Mouse (Mus musculus) CH12.LX (cell line): ENCODE measurements around the gene Cytip. TPM values are rescaled to one million over a fixed set of nuclear protein-coding genes. Genes with fewer than 3 reads are reported as not detected.
A peak's percentile ranks its signal among the peaks of the same experiment; 100 is the strongest.

Experiments used
- DNase-seq: peaks from one replicate; pipeline ENCODE4 v3.0.0-alpha.2; 2013; ENCODE audit errors: extremely low read depth
- H3K27ac ChIP-seq: 2 replicates; pipeline ENCODE4 v1.5.1; 2012; ENCODE audit warnings: low read depth, mild to moderate bottlenecking, control low read depth, moderate library complexity; ENCODE audit not compliant: insufficient read depth
- H3K27me3 ChIP-seq: replicated peaks from 2 replicates; pipeline ENCODE3; 2012; ENCODE audit warnings: inconsistent platforms
- H3K36me3 ChIP-seq, 2 experiments: replicated peaks in 1 of 2; 2 replicates each; pipeline versions ENCODE3 to v1.6.1; 2012; ENCODE audit warnings: inconsistent platforms in 1 of 2, low read length in 1 of 2, mild to moderate bottlenecking in 1 of 2, mixed read lengths in 1 of 2, moderate library complexity in 1 of 2; ENCODE audit not compliant: control insufficient read depth in 1 of 2, insufficient read depth in 1 of 2
- H3K4me1 ChIP-seq, 2 experiments: 2 replicates each; pipeline ENCODE4 v1.6.1; 2012; ENCODE audit warnings: inconsistent platforms in 1 of 2, moderate library complexity in 1 of 2; ENCODE audit not compliant: insufficient read depth in 2 of 2, control insufficient read depth in 1 of 2
- H3K4me2 ChIP-seq: 2 replicates; pipeline ENCODE4 v1.6.1; 2012; ENCODE audit warnings: low read depth, mild to moderate bottlenecking, control low read depth; ENCODE audit not compliant: poor library complexity, insufficient read depth, severe bottlenecking
- H3K4me3 ChIP-seq, 3 experiments: fragments of 150-350 bp in 1 of 3; sonication (generic) in 1 of 3; replicated peaks in 1 of 3; 2 replicates each; pipeline versions ENCODE3 to v1.5.1; 2011 to 2012; ENCODE audit warnings: low read depth in 2 of 3, low read length in 2 of 3, mild to moderate bottlenecking in 2 of 3, moderate library complexity in 2 of 3, control low read depth in 1 of 3, improper control_type of control experiment in 1 of 3, inconsistent platforms in 1 of 3, mixed read lengths in 1 of 3; ENCODE audit not compliant: poor library complexity in 1 of 3
- H3K79me2 ChIP-seq: replicated peaks from 2 replicates; pipeline ENCODE4 v1.6.1; 2012; ENCODE audit warnings: mild to moderate bottlenecking, moderate library complexity; ENCODE audit not compliant: control insufficient read depth, poor library complexity, insufficient read depth, severe bottlenecking; ENCODE audit errors: extremely low read depth
- H3K9ac ChIP-seq: 2 replicates; pipeline ENCODE4 v1.6.1; 2012; ENCODE audit warnings: low read depth, mild to moderate bottlenecking, control low read depth, moderate library complexity; ENCODE audit not compliant: insufficient read depth
- H3K9me3 ChIP-seq: replicated peaks from 2 replicates; pipeline ENCODE3; 2012; ENCODE audit warnings: low read length, inconsistent platforms, mixed read lengths
- BHLHE40 ChIP-seq: IDR thresholded peaks from 2 replicates; pipeline ENCODE4 v1.6.1; 2011; ENCODE audit warnings: mild to moderate bottlenecking, low read depth, low read length, improper control_type of control experiment
- CHD1 ChIP-seq: IDR thresholded peaks from 2 replicates; pipeline ENCODE4 v1.6.1; 2012; ENCODE audit warnings: low read depth, low read length, improper control_type of control experiment, inconsistent platforms
- CHD2 ChIP-seq: IDR thresholded peaks from 2 replicates; pipeline ENCODE4 v1.6.1; 2011; ENCODE audit warnings: low read length, improper control_type of control experiment
- CTCF ChIP-seq, 2 experiments: IDR thresholded peaks in 1 of 2; conservative IDR thresholded peaks in 1 of 2; 2 replicates each; pipeline ENCODE4 v1.5.1; 2011 to 2012; ENCODE audit warnings: low read depth in 2 of 2, low read length in 2 of 2, improper control_type of control experiment in 1 of 2, inconsistent platforms in 1 of 2, mild to moderate bottlenecking in 1 of 2, moderate library complexity in 1 of 2
- E2F4 ChIP-seq: IDR thresholded peaks from 2 replicates; pipeline ENCODE4 v1.6.1; 2011; ENCODE audit warnings: low read depth, low read length, improper control_type of control experiment; ENCODE audit not compliant: insufficient replicate concordance
- ELF1 ChIP-seq: IDR thresholded peaks from 2 replicates; pipeline ENCODE4 v1.6.1; 2014; ENCODE audit warnings: low read depth, mild to moderate bottlenecking, inconsistent platforms, low read length, improper control_type of control experiment
- EP300 ChIP-seq: IDR thresholded peaks from 2 replicates; pipeline ENCODE4 v1.6.1; 2011; ENCODE audit warnings: low read length, improper control_type of control experiment
- GABPA ChIP-seq: IDR thresholded peaks from 2 replicates; pipeline ENCODE4 v1.6.1; 2012; ENCODE audit warnings: low read depth, low read length, improper control_type of control experiment, inconsistent platforms; ENCODE audit not compliant: insufficient replicate concordance
- HCFC1 ChIP-seq: IDR thresholded peaks from 2 replicates; pipeline ENCODE4 v1.6.1; 2012; ENCODE audit warnings: low read depth, mild to moderate bottlenecking, inconsistent platforms, low read length, improper control_type of control experiment
- IRF4 ChIP-seq: IDR thresholded peaks from 2 replicates; pipeline ENCODE4 v1.6.1; 2014; ENCODE audit warnings: low read depth, mild to moderate bottlenecking, inconsistent platforms, low read length, improper control_type of control experiment
- JUN ChIP-seq: IDR thresholded peaks from 2 replicates; pipeline ENCODE4 v1.6.1; 2011; ENCODE audit warnings: low read depth, mild to moderate bottlenecking, low read length, improper control_type of control experiment, moderate library complexity; ENCODE audit not compliant: insufficient read depth
- JUND ChIP-seq: conservative IDR thresholded peaks from 2 replicates; pipeline ENCODE4 v1.6.1; 2011; ENCODE audit warnings: low read depth, low read length, improper control_type of control experiment
- KAT2A ChIP-seq: IDR thresholded peaks from 2 replicates; pipeline ENCODE4 v1.6.1; 2012; ENCODE audit warnings: low read length, improper control_type of control experiment, inconsistent platforms; ENCODE audit not compliant: insufficient replicate concordance
- MAFK ChIP-seq: IDR thresholded peaks from 2 replicates; pipeline ENCODE4 v1.6.1; 2011; ENCODE audit warnings: low read length, improper control_type of control experiment; ENCODE audit not compliant: insufficient replicate concordance
- MAX ChIP-seq: IDR thresholded peaks from 2 replicates; pipeline ENCODE4 v1.6.1; 2011; ENCODE audit warnings: low read length, improper control_type of control experiment
- MAZ ChIP-seq: IDR thresholded peaks from 2 replicates; pipeline ENCODE4 v1.6.1; 2012; ENCODE audit warnings: low read depth, mild to moderate bottlenecking, inconsistent platforms, low read length, improper control_type of control experiment, moderate library complexity
- MEF2A ChIP-seq: IDR thresholded peaks from 2 replicates; pipeline ENCODE4 v1.6.1; 2014; ENCODE audit warnings: low read depth, mild to moderate bottlenecking, inconsistent platforms, low read length, improper control_type of control experiment, borderline replicate concordance
- MYC ChIP-seq: IDR thresholded peaks from 2 replicates; pipeline ENCODE4 v1.6.1; 2011; ENCODE audit warnings: low read depth, mild to moderate bottlenecking, improper control_type of control experiment, low read length
- NELFE ChIP-seq: IDR thresholded peaks from 2 replicates; pipeline ENCODE4 v1.6.1; 2011; ENCODE audit warnings: low read depth, low read length, improper control_type of control experiment
- NRF1 ChIP-seq: IDR thresholded peaks from 2 replicates; pipeline ENCODE4 v1.6.1; 2014; ENCODE audit warnings: low read depth, mild to moderate bottlenecking, inconsistent platforms, low read length, improper control_type of control experiment, moderate library complexity
- PAX5 ChIP-seq: IDR thresholded peaks from 2 replicates; pipeline ENCODE4 v1.6.1; 2012; ENCODE audit warnings: low read length, inconsistent platforms, mixed read lengths
- POLR2A ChIP-seq: IDR thresholded peaks from 2 replicates; pipeline ENCODE4 v1.6.1; 2011; ENCODE audit warnings: low read depth, mild to moderate bottlenecking, improper control_type of control experiment, low read length
- POLR2AphosphoS2 ChIP-seq: IDR thresholded peaks from 2 replicates; pipeline ENCODE4 v1.6.1; 2011; ENCODE audit warnings: low read depth, low read length, improper control_type of control experiment
- RAD21 ChIP-seq: IDR thresholded peaks from 2 replicates; pipeline ENCODE4 v1.6.1; 2011; ENCODE audit warnings: low read depth, mild to moderate bottlenecking, low read length, improper control_type of control experiment, moderate library complexity
- RCOR1 ChIP-seq: conservative IDR thresholded peaks from 2 replicates; pipeline ENCODE4 v1.6.1; 2012; ENCODE audit warnings: low read depth, mild to moderate bottlenecking, inconsistent platforms, low read length, improper control_type of control experiment
- SMC3 ChIP-seq: IDR thresholded peaks from 2 replicates; pipeline ENCODE4 v1.6.1; 2011; ENCODE audit warnings: low read depth, low read length, improper control_type of control experiment
- TBP ChIP-seq: conservative IDR thresholded peaks from 2 replicates; pipeline ENCODE4 v1.6.1; 2011; ENCODE audit warnings: low read depth, low read length, improper control_type of control experiment
- TCF12 ChIP-seq: IDR thresholded peaks from 2 replicates; pipeline ENCODE4 v1.6.1; 2014; ENCODE audit warnings: low read depth, mild to moderate bottlenecking, inconsistent platforms, low read length, improper control_type of control experiment
- UBTF ChIP-seq: IDR thresholded peaks from 2 replicates; pipeline ENCODE4 v1.6.1; 2012; ENCODE audit warnings: low read depth, mild to moderate bottlenecking, inconsistent platforms, low read length, improper control_type of control experiment, moderate library complexity
- USF1 ChIP-seq: IDR thresholded peaks from 2 replicates; pipeline ENCODE4 v1.6.1; 2014; ENCODE audit warnings: low read depth, mild to moderate bottlenecking, inconsistent platforms, low read length, improper control_type of control experiment
- USF2 ChIP-seq: conservative IDR thresholded peaks from 2 replicates; pipeline ENCODE4 v1.6.1; 2011; ENCODE audit warnings: low read depth, low read length, improper control_type of control experiment
- ZC3H11A ChIP-seq: IDR thresholded peaks from 2 replicates; pipeline ENCODE4 v1.6.1; 2012; ENCODE audit warnings: low read depth, mild to moderate bottlenecking, inconsistent platforms, low read length, improper control_type of control experiment
- ZKSCAN1 ChIP-seq: IDR thresholded peaks from 2 replicates; pipeline ENCODE4 v1.6.1; 2012; ENCODE audit warnings: low read depth, inconsistent platforms, low read length, improper control_type of control experiment, borderline replicate concordance
- ZMIZ1 ChIP-seq: IDR thresholded peaks from 2 replicates; pipeline ENCODE4 v1.6.1; 2012; ENCODE audit warnings: low read depth, mild to moderate bottlenecking, inconsistent platforms, low read length, improper control_type of control experiment
- ZNF384 ChIP-seq: IDR thresholded peaks from 2 replicates; pipeline ENCODE4 v1.6.1; 2012; ENCODE audit warnings: low read depth, low read length, improper control_type of control experiment, inconsistent platforms
- dilution Hi-C: fragments of 300-500 bp; cut with MboI; formaldehyde crosslinking; loops from 2 replicates; pipeline ENCODE4 v1.14.3; 2020; ENCODE audit warnings: low sequenced_read_pairs; ENCODE audit not compliant: extremely low pct_unique_long_range_greater_than_20kb, extremely low pct_ligation_motif_present
- in situ Hi-C: fragments of 300-500 bp; cut with MboI; formaldehyde crosslinking; loops from 3 replicates; pipeline ENCODE4 v1.14.3; 2019; ENCODE audit warnings: low sequenced_read_pairs, low pct_ligation_motif_present, low pct_unique_long_range_greater_than_20kb, mixed read lengths
- polyA plus RNA-seq: library from polyadenylated mRNA; unstranded; fragments of >175 nt; gene quantifications from 2 replicates; pipeline ENCODE4 v1.2.1, GENCODE M21; 2012; ENCODE audit warnings: low read depth; ENCODE audit not compliant: insufficient read length
- total RNA-seq, 2 experiments: library from RNA; depleted of rRNA; stranded (reverse); fragments of 300-350 nt in 1 of 2; fragments of >200 nt in 1 of 2; gene quantifications; 2 replicates each; pipeline ENCODE4 v1.2.3; 2012 to 2014

Gene Cytip
- total and polyA plus RNA-seq, 3 experiments, result 43.1 to 61.3 (median 55.9) TPM

DNA sequence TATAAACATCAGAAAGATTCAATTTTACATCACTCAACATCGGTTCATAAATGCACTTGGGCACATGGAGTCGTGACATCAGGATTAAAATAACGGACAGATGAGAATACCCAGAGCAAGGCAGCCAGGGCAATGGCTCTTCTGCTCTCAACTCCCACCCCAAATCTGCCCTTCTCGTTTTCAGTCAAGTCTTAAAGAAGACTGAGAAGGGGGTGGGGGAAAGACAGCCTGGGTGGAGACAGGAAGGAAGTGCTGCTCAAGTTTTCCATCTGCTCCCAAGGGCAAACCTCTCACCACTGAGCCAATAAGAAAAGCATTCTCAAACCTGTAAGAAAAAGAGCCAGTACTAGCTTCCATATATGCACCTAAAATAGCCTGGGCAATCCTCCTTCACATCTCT lies 5.8 kb downstream of the Cytip start (continued):
- TF ChIP-seq JUND (peak; percentile 92), ZMIZ1 (no peak; the same call in 1 of the 2 replicates), KAT2A (no peak), RCOR1 (peak; percentile 82; the same call in 1 of the 2 replicates), CHD1 (no peak), CTCF (conservative IDR thresholded peaks at IDR 0.05 in 1 of 2, IDR thresholded peaks at IDR 0.05 in 1 of 2; ENCODE audit: low read depth in 2 of 2, low read length in 2 of 2) (no peak), PAX5 (no peak), CHD2 (peak; percentile 88; the same call in 1 of the 2 replicates), NRF1 (0 out of 2 replicates have a peak, but pooled peaks have one; percentile 27), RAD21 (no peak; the same call in 1 of the 2 replicates), NELFE (peak; percentile 70), POLR2AphosphoS2 (no peak), JUN (peak; percentile 98), SMC3 (no peak)

DNA sequence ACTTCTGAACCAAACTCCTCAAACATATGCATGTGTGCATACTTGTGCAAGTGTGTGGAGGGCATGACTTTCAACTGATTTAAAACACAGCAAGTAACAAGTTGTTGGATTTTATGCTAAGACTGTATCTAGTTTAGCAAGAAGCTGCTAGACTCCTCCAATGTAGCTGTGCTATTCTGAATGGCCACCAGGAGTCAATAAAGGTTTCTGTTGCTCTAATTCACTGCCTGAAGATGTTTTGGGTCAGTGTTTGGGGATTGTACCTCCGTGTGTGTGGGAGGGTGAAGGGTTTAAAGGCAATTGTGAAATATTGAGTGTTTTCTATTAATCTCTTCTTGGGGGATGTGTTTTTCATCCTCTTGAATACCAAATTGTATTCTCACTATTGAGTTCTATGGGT lies 6.4 kb downstream of the Cytip start:
- dilution Hi-C loops (no loop called here), in situ Hi-C loops (loop anchor here (25.0 kb wide), 2 partner anchors 98 to 273 kb away; partner anchors contain the start of gene Gm17409)
- no peak for TF ChIP-seq JUN
- TF ChIP-seq MAZ, result no peak
- TF ChIP-seq USF2, result no peak
- peak; percentile 76 for TF ChIP-seq SMC3
- no peak for TF ChIP-seq MEF2A
- TF ChIP-seq ZNF384, result peak; percentile 74
- no peak for TF ChIP-seq ZKSCAN1
- TF ChIP-seq TBP, result no peak
- no peak for TF ChIP-seq ELF1
- no peak for TF ChIP-seq ZMIZ1
- no peak for TF ChIP-seq UBTF
- no peak for TF ChIP-seq E2F4
- TF ChIP-seq RAD21, result peak; percentile 74
- peak; percentile 24 to 76; a peak in 2 of 4 replicates for TF ChIP-seq CTCF (conservative IDR thresholded peaks at IDR 0.05 in 1 of 2, IDR thresholded peaks at IDR 0.05 in 1 of 2; ENCODE audit: low read depth in 2 of 2, low read length in 2 of 2)
- TF ChIP-seq HCFC1, result no peak
- TF ChIP-seq USF1, result no peak
- 0 out of 2 replicates have a peak, but pooled peaks have one; percentile 26 for TF ChIP-seq TCF12
- TF ChIP-seq KAT2A, result no peak
- no peak for TF ChIP-seq POLR2AphosphoS2
- TF ChIP-seq MAX, result no peak
- no peak for TF ChIP-seq PAX5
- no peak for TF ChIP-seq ZC3H11A
- no peak for TF ChIP-seq IRF4
- no peak for TF ChIP-seq JUND
- TF ChIP-seq CHD2, result no peak
- TF ChIP-seq EP300, result no peak
- TF ChIP-seq POLR2A, result no peak
- TF ChIP-seq RCOR1, result no peak
- no peak for TF ChIP-seq GABPA
- TF ChIP-seq NRF1, result no peak
- 0 out of 2 replicates have a peak, but pooled peaks have one; percentile 10 for TF ChIP-seq BHLHE40
- no peak for TF ChIP-seq MYC
- TF ChIP-seq MAFK, result no peak

More for the DNA sequence above, 6.4 kb downstream of the Cytip start:
- 0 out of 2 replicates have a peak overlapping the region, but pooled peaks have one; percentile 61 for H3K9ac ChIP-seq
- no peaks in the 10 kb centered on the region for H3K36me3 ChIP-seq
- no peaks in the 10 kb centered on the region for H3K27me3 ChIP-seq
- peak; percentile 73 for DNase-seq
- H3K4me3 ChIP-seq, result no peak overlapping the region
- H3K79me2 ChIP-seq, result no peaks in the 10 kb centered on the region
- H3K4me1 ChIP-seq, result peaks cover 15 to 60% of the 10 kb centered on the region in 2 experiments
- H3K9me3 ChIP-seq, result no peaks in the 10 kb centered on the region
- no peak overlapping the region for H3K27ac ChIP-seq
- no peak overlapping the region; the same call in 1 of the 2 replicates for H3K4me2 ChIP-seq
